Mouse (Mus musculus): ENCODE measurements around the gene Rassf10.

The Rassf10 gene

DNA sequence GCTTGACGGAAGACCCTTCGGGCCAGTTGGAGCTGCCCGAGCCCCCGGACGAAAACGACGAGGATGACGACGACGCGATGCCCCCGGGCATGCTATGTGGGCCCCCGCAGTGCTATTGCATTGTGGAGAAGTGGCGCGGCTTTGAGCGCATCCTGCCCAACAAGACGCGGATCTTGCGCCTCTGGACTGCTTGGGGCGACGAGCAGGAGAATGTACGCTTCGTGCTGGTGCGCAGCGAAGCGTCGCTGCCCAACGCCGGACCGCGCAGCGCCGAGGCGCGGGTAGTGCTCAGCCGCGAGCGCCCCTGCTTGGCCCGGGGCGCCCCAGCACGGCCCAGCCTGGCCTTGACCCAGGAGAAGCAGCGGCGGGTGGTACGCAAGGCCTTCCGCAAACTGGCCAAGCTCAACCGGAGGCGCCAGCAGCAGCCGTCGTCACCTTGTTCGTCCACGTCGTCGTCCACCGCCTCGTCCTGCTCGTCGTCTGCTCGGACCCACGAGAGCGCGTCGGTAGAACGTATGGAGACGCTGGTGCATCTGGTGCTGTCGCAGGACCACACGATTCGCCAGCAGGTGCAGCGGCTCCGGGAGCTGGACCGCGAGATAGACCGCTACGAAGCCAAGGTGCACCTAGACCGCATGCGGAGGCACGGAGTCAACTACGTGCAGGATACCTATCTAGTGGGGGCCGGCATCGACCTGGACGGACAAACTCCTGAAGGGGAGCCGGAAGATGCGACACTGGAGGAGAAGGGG, 765 bp downstream of the Rassf10 start:
- ChIA-PET POLR2A (interaction anchor here in 3 of 4 experiments (0.8 to 2.3 kb wide), 21 partner anchors 8 to 461 kb away, joined by 3 to 10 read pairs (median 4); partner anchors contain the start of gene Btbd10 (in 2 of the 3)), CTCF (interaction anchor here in 3 of 4 experiments (0.5 to 1.6 kb wide), 6 partner anchors 14 to 302 kb away, joined by 3 to 5 read pairs (median 4); no protein-coding TSS in a partner anchor)

DNA sequence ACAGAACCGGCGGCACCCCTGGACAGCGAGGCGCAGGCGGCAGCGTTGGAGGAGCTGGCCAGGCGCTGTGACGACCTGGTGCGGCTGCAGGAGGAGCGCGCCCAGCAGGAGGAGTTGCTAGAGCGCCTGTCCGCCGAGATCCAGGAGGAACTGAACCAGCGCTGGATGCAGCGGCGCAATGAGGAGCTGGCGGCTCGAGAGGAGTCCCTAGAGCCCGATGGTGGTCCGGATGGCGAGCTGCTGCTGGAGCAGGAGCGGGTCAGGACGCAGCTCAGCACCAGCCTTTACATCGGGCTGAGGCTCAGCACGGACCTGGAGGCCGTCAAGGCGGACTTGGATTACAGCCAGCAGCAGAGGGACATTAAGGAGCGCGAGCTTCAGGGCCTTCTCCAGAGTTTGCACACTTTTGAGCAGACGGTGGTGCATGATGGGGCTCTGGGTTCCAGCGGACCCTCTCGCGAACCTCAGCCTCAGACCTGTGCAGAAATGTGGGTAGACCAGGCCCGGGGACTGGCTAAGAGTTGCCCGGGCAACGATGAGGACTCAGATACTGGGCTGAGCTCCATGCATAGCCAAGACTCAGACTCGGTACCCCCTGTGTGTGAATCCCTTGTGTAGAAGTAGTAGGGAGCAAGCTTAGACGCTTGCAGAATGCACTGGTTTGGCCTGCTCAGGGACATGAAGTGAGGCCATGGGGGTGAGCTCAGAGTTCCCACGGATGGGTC, 1.5 kb downstream of the Rassf10 start:
- ChIA-PET POLR2A (interaction anchor here in 3 of 4 experiments (0.7 to 2.3 kb wide), 18 partner anchors 8 to 461 kb away, joined by 3 to 10 read pairs (median 4); partner anchors contain the start of gene Btbd10 (in 2 of the 3)), CTCF (interaction anchor here in 3 of 4 experiments (0.5 to 1.6 kb wide), 6 partner anchors 10 to 487 kb away, joined by 3 to 9 read pairs (median 4); no protein-coding TSS in a partner anchor)

DNA sequence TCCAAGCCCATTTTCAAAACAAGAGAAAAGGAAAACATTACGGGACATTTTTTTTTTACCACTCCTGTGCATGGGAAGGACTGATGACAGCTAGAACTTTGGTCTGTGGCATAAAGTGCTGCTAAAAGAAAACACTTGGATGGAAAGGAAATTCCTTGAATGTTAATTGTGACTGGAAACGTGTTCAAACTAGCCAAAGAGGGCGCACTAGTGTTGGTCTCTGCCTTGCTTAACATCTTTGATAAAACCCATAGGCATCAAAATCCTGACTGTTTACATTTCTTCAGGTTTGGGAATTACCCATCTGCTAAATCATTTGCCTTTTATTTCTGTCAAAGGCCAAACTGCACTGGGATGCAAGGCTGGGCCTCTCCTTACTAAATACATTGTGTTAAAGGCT, 2.2 kb downstream of the Rassf10 start:
- CTCF ChIA-PET, result interaction anchor here in 2 of 4 experiments (0.7 to 0.8 kb wide), 2 partner anchors 10 to 488 kb away, joined by 4 to 7 read pairs; no protein-coding TSS in a partner anchor
- POLR2A ChIA-PET, result interaction anchor here (0.5 to 2.3 kb wide), 13 partner anchors 9 to 462 kb away, joined by 3 to 10 read pairs (median 4); partner anchors contain the start of gene Btbd10 (in 2 of the 4)

DNA sequence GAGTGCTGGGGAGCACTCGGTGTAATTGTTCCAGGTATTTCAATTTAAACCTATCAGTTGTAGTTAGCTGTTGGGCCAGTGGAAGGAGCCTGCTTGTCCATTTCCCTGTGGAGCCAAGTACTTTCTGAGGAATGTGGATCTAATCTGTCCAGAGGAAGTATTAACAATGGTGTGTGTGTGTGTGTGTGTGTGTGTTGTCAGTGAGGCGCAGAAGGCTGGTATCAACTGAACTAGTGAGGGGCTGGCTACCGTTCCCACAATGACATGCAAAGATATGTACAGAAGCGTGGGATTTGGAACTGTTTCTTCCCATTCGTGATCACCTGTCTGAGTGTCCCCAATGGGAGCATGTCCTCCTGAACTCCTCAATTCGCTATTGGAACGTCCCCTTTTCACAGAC, 3.2 kb downstream of the Rassf10 start:
- ChIA-PET POLR2A (interaction anchor here in 2 of 4 experiments (0.7 to 2.1 kb wide), 4 partner anchors 12 to 102 kb away, joined by 3 to 9 read pairs (median 6); no protein-coding TSS in a partner anchor), CTCF (no interaction called here)

DNA sequence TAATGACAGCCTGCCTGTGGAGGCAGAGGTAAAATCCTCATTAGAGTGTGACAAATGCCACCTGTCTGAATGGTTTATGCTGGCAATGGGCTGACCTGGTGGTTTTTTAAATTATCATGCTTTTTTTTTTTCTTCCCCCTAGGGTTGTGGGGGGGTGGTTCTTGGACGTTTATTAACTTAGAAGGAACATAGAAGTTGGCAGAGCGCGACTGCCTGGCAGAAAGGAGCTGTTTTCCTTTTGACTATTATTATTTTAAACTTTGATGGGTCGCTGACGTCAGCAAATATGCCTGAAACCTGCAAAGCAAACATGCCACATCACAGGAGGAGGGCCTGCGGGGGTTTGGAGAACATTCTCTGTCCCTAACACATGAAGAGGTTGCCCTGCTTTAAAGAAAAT, 3.9 kb downstream of the Rassf10 start:
- POLR2A ChIA-PET, result interaction anchor here in 3 of 4 experiments (0.6 to 0.7 kb wide), 4 partner anchors 10 to 140 kb away, joined by 3 to 4 read pairs (median 3); no protein-coding TSS in a partner anchor

DNA sequence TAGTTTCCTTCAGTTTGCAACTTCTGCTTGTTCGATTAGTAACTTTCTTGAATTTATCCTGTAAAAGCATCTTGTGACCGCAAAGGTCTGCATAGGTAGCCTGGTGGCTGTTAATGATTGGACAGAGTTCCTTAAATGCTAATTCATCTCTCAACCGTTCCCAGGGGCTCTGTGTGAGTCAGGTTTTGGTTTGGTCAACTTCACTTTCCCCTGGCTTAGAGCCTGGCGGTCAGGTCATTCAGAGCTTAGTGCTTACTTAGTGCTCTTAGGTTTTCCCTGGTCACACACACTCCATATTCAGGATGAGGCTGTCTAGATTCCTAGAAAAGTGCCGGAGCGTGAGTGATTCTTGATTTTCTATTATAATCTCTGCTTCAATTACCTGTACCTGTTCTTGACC, 12.6 kb downstream of the Rassf10 start:
- ChIA-PET CTCF (no interaction called here), POLR2A (interaction anchor here in 2 of 4 experiments (0.5 kb wide), 2 partner anchors 29 to 161 kb away, joined by 3 to 4 read pairs; no protein-coding TSS in a partner anchor)

More for the DNA sequence above, 3.9 kb downstream of the Rassf10 start:
- CTCF ChIA-PET, result interaction anchor here in 2 of 4 experiments (0.6 to 0.7 kb wide), 2 partner anchors 24 to 646 kb away, joined by 3 read pairs; no protein-coding TSS in a partner anchor

DNA sequence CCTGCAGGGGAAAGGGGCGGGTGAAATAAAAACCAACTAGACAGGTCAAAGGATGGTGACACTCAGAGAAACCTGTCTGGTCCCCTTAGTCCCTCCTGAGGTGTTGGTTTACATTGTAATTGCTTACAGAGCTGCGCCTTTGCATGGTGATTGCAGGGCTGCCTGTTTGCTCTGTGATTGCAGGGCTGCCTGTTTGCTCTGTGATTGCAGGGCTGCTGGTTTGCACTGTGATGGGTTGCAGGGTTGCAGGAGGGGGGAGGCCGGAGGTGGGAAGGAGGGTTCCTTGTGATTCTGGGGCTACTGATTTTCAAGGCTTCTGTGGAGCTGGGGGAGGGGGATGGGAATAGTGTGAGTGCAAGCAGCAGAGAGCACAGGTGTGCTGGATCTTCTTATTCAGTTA, 13.0 kb downstream of the Rassf10 start:
- POLR2A ChIA-PET, result interaction anchor here in 2 of 4 experiments (0.5 kb wide), 2 partner anchors 29 to 161 kb away, joined by 3 to 4 read pairs; no protein-coding TSS in a partner anchor
- CTCF ChIA-PET, result no interaction called here

DNA sequence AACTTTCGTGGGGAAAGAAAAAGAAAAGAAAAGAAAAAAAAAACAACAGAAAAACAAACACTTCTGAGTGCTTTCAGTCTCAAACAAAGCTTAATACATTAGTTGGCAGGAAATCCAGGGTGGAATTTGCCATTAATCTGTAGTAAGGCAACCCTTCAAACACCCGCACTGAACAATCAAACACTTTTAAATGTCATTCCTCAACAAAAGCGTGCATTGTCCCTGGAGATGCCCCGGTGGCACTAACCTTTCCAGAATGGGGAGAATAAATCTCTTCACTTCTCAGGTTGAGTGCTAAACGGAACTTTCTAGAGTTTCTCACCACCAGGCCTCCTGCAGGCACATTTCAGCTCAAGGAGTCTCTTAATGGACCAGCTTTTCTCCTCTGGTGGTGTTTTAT, 29.6 kb downstream of the Rassf10 start:
- POLR2A ChIA-PET, result interaction anchor here in 1 of 4 experiments (0.8 kb wide), 1 partner anchor 255 kb away, joined by 6 read pairs; no protein-coding TSS in a partner anchor
- CTCF ChIA-PET, result interaction anchor here in 2 of 4 experiments (0.6 kb wide), 2 partner anchors 56 to 1829 kb away, joined by 3 to 10 read pairs; no protein-coding TSS in a partner anchor

DNA sequence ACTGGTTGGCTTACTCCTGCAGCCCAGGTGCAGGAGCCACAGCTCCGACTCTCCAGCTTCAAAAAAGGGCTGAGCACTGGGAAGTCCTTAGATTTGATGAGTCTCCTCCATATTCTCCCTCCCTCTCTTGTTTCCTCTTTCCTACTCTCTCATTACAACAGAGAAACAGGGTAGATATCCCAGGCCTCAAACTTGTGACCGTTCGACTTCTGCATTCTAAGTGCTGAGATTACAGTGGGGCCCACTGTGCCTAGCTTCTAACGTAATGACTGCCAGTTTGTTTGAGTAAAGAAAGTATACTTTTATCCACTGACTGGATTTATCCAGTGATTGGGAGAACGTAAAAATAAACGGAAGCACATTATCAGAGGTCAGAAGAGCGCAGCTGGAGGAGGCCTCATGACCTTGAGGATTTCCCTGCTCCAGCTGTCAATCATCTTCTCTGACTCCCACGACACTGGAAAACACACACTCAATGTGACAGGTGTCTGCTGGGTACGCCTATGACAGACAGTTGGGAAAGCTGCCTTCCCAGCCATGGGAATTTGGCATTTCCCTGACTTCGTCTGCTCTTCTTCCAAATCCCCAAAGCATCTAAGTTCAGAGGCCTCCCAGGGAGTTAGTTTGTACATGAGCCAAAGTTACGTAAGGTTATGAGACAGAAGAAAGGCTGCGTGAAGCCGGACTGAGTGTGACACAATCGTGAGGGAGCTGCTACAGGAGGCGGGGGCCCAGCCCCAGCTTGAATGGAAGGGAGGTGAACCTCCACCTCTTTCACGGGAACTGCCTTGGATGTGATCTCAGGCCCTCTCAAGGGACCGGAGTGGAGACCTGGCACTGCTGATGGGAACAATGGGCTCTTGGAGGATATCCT, 31.2 kb downstream of the Rassf10 start:
- POLR2A ChIA-PET, result interaction anchor here in 1 of 4 experiments (0.5 kb wide), 1 partner anchor 806 kb away, joined by 5 read pairs; no protein-coding TSS in a partner anchor
- CTCF ChIA-PET, result no interaction called here

DNA sequence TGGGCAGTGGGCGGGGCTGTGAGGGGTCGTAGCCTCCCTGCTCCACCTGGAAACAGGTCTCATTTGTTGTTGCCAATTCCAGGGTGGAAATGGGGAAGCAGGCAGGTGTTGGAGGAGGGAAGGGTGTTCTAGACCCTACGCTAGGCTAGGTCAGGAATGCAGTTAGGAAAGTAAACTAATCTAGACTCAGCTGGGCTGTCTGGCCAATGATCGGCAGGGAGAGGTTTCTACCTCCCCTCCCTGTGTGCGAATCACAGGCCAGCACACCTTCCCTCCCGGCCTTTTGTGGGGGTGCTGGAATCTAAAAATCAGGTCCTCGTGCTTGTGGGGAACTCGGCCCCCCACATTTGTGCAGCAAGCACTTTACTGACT, 31.8 kb downstream of the Rassf10 start:
- CTCF ChIA-PET, result no interaction called here
- POLR2A ChIA-PET, result interaction anchor here in 1 of 4 experiments (0.5 kb wide), 1 partner anchor 806 kb away, joined by 5 read pairs; no protein-coding TSS in a partner anchor

DNA sequence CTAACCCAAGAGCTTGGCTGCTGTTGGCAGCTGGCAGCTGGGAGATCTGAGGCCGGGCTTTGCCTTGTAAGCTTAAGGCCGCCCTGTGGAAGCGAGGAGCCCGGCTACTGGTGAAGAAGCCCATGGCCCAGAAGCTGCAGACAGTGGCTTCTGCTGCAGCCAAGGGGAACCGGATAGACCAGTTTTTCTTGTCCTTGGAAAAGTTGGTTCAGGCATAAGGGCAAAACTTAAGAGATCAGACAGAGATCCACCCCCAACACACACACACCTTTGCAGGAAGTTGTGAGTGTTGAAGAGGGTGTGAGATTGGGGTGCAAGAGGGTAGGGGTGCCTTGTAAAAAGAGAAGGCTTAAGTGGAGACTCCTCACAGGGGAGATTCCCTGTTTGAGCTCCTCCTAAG, 39.2 kb downstream of the Rassf10 start:
- ChIA-PET CTCF (no interaction called here), POLR2A (interaction anchor here in 2 of 4 experiments (0.7 to 1.0 kb wide), 2 partner anchors 75 to 139 kb away, joined by 3 to 10 read pairs; no protein-coding TSS in a partner anchor)

DNA sequence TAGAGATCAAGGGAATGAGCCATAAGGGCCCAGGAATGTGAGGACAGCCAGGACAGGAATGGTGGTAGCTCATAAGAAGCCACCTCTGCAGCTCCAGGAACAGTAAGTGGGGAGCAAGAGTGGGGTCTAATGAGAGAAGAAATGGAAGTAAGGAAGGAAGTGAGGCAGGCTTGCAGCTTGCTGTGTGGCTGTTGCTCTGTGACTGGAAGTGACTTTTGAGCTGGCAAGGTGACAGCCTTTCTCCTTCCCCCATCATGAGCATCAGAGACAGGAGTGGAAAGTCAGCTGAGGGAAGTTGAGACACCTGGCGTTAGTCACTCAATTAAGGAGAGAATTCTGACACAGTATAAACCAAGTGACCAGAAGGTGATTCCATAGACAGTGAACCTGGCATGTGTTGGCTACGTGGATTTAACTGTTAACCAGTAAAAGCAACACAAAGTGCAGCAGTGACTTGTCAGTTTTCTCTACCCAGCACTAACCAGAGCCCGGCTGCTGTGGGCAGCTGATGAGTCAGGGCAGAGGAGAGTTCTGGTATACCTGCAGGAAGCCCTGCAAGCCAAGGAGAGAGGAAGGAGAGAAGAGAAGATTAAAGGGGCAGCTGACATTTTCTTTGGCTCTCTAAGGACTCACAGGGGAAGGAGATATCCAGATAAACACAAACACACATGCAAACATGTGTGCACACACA, 49.9 kb downstream of the Rassf10 start:
- CTCF ChIA-PET, result no interaction called here
- POLR2A ChIA-PET, result interaction anchor here in 1 of 4 experiments (1.2 kb wide), 1 partner anchor 108 kb away, joined by 3 read pairs; no protein-coding TSS in a partner anchor

DNA sequence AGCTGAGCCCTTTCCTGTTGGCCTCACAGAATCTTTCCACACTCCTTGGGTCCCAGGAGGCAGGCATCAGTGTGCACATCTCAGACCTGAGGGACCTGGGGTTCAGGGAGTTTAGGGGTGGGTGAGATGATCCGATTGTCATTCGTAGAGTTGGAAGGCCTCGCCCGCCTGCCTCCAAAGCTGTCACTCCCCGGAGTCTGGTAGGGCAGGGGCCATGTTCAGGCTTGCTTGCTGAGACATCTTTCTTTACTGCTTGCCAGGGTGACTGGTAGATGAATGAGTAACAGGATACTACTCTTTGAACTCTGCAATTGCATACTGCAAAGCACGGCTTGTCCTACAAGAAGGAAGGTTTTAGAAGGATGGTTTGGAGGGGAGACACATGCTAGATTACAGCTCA, 52.0 kb downstream of the Rassf10 start:
- ChIA-PET CTCF (no interaction called here), POLR2A (interaction anchor here in 1 of 4 experiments (0.7 kb wide), 1 partner anchor 1118 kb away, joined by 3 read pairs; no protein-coding TSS in a partner anchor)
